Mouse (Mus musculus): ENCODE data around the gene Cox6b1. TPM values are rescaled to one million over a fixed set of nuclear protein-coding genes. Genes with fewer than 3 reads are reported as not detected.

The Cox6b1 gene
- total RNA-seq, 2 experiments from 2014 or later, result 573 to 579 TPM

GRCm38 (mm10) chr7:30588676-30589434, 37.1 kb downstream of the Cox6b1 start, which contains the start of gene Kmt2b:
Gene Kmt2b, minus strand, starts transcription at chr7:30588726.
- DNase-seq, result peak; percentile 98
- intact Hi-C loops (cut with DNase I), result no loop called here

- intact Hi-C loops (cut with DNase I), result no loop called here
- peak; percentile 44 for DNase-seq
These were observed 37.9 kb downstream of the Cox6b1 start for GRCm38 (mm10) chr7:30587842-30588667.

- no peak for DNase-seq
- intact Hi-C loops (cut with DNase I), result no loop called here
These were observed 39.4 kb downstream of the Cox6b1 start for GRCm38 (mm10) chr7:30586455-30587020.

GRCm38 (mm10) chr7:30585170-30585569, 40.8 kb downstream of the Cox6b1 start:
- intact Hi-C loops (cut with DNase I), result no loop called here
- DNase-seq, result no peak

- DNase-seq, result no peak
- intact Hi-C loops (cut with DNase I), result no loop called here
These were observed 41.6 kb downstream of the Cox6b1 start for GRCm38 (mm10) chr7:30584339-30584738.

GRCm38 (mm10) chr7:30581547-30581946, 44.4 kb downstream of the Cox6b1 start:
- DNase-seq, result no peak
- intact Hi-C loops (cut with DNase I), result no loop called here

- intact Hi-C loops (cut with DNase I), result no loop called here
- DNase-seq, result no peak
These were observed 46.0 kb downstream of the Cox6b1 start for GRCm38 (mm10) chr7:30579950-30580349.

- intact Hi-C loops (cut with DNase I), result no loop called here
- peak; percentile 66 for DNase-seq
These were observed 53.0 kb downstream of the Cox6b1 start for GRCm38 (mm10) chr7:30572969-30573368.

- no peak for DNase-seq
- intact Hi-C loops (cut with DNase I), result no loop called here
These were observed 53.6 kb downstream of the Cox6b1 start for GRCm38 (mm10) chr7:30572389-30572788.

GRCm38 (mm10) chr7:30567555-30567954, 58.4 kb downstream of the Cox6b1 start:
- intact Hi-C loops (cut with DNase I), result no loop called here
- DNase-seq, result no peak

Small RNA genes within 50 kb of the gene (microRNA-seq; reads per million reads assigned to microRNA genes)
- gene Mir3569, result 1.5 reads per million

Other genes starting within 250 kb of the Cox6b1 start
- 10 to 100 TPM; 10.4 to 11.0 TPM for gene Tyrobp, start 212.4 kb downstream of the Cox6b1 start, total RNA-seq (2021)
- gene Hcst, start 206.3 kb downstream of the Cox6b1 start, total RNA-seq (2021), result not detected
- 1 to 10 TPM; 2.1 to 3.0 TPM for gene Nfkbid, start 204.4 kb downstream of the Cox6b1 start, total RNA-seq (2021)
- 100 to 1,000 TPM; 739 to 767 TPM for gene Aplp1, start 180.6 kb downstream of the Cox6b1 start, total RNA-seq (2021)
- under 1 TPM; 0.26 to 0.56 TPM for gene Kirrel2, start 168.5 kb downstream of the Cox6b1 start, total RNA-seq (2021)
- gene Nphs1, start 167.8 kb downstream of the Cox6b1 start, total RNA-seq (2021), result under 1 TPM in 1 of 2 experiments, not detected in 1; 0.08 TPM
- gene Prodh2, start 132.5 kb downstream of the Cox6b1 start, total RNA-seq (2021), result under 1 TPM in 1 of 2 experiments, not detected in 1; 0.66 TPM
- 100 to 1,000 TPM; 356 to 358 TPM for gene Arhgap33, start 91.1 kb downstream of the Cox6b1 start, total RNA-seq (2021)
- 1 to 10 TPM; 4.7 to 5.5 TPM for gene Hspb6, start 74.0 kb downstream of the Cox6b1 start, total RNA-seq (2021)
- 10 to 100 TPM in 1 of 2 experiments, 1 to 10 TPM in 1; 7.6 to 10.1 TPM for gene Proser3, start 73.9 kb downstream of the Cox6b1 start, total RNA-seq (2021)
- gene Lin37, start 66.3 kb downstream of the Cox6b1 start, total RNA-seq (2021), result 10 to 100 TPM; 29.6 to 34.6 TPM
- gene U2af1l4, start 62.9 kb downstream of the Cox6b1 start, total RNA-seq (2021), result 10 to 100 TPM; 50.6 to 56.7 TPM
- 1 to 10 TPM; 5.9 to 6.3 TPM for gene Gm49396, start 62.8 kb downstream of the Cox6b1 start, total RNA-seq (2021)
- gene Psenen, start 62.5 kb downstream of the Cox6b1 start, total RNA-seq (2021), result 10 to 100 TPM; 78.5 to 81.4 TPM
- gene Igflr1, start 60.7 kb downstream of the Cox6b1 start, total RNA-seq (2021), result 1 to 10 TPM; 3.1 to 3.6 TPM
- 10 to 100 TPM; 69.9 to 79.7 TPM for gene Kmt2b, start 37.4 kb downstream of the Cox6b1 start, total RNA-seq (2021)
- gene Zbtb32, start 27.2 kb downstream of the Cox6b1 start, total RNA-seq (2021), result not detected
- under 1 TPM; 0.24 to 0.54 TPM for gene Upk1a, start 13.3 kb downstream of the Cox6b1 start, total RNA-seq (2021)
- not detected for gene Etv2, start 9.7 kb upstream of the Cox6b1 start, total RNA-seq (2021)
- 10 to 100 TPM; 81.9 TPM for gene Rbm42, start 24.2 kb upstream of the Cox6b1 start, total RNA-seq (2021)
- 10 to 100 TPM; 12.7 to 13.3 TPM for gene Haus5, start 38.8 kb upstream of the Cox6b1 start, total RNA-seq (2021)
- gene Pmis2, start 45.5 kb upstream of the Cox6b1 start, total RNA-seq (2021), result not detected
- gene 2200002J24Rik, start 72.8 kb upstream of the Cox6b1 start, total RNA-seq (2021), result not detected
- 1 to 10 TPM; 4.0 to 5.1 TPM for gene Atp4a, start 86.1 kb upstream of the Cox6b1 start, total RNA-seq (2021)
- gene Tmem147, start 103.4 kb upstream of the Cox6b1 start, total RNA-seq (2021), result 100 to 1,000 TPM; 130 to 146 TPM
- gene Gapdhs, start 117.5 kb upstream of the Cox6b1 start, total RNA-seq (2021), result not detected
- 10 to 100 TPM in 1 of 2 experiments, 1 to 10 TPM in 1; 8.5 to 12.2 TPM for gene Sbsn, start 125.3 kb upstream of the Cox6b1 start, total RNA-seq (2021)
- 1 to 10 TPM; 1.4 to 1.7 TPM for gene Dmkn, start 137.6 kb upstream of the Cox6b1 start, total RNA-seq (2021)
- not detected for gene Krtdap, start 161.7 kb upstream of the Cox6b1 start, total RNA-seq (2021)
- not detected for gene Ffar2, start 197.6 kb upstream of the Cox6b1 start, total RNA-seq (2021)
- gene Ffar3, start 230.0 kb upstream of the Cox6b1 start, total RNA-seq (2021), result not detected
- not detected for gene Ffar1, start 235.4 kb upstream of the Cox6b1 start, total RNA-seq (2021)

All from left cerebral cortex, postnatal 4 days (tissue).